Mouse (Mus musculus): ENCODE measurements around the gene Nt5dc3.

DNA sequence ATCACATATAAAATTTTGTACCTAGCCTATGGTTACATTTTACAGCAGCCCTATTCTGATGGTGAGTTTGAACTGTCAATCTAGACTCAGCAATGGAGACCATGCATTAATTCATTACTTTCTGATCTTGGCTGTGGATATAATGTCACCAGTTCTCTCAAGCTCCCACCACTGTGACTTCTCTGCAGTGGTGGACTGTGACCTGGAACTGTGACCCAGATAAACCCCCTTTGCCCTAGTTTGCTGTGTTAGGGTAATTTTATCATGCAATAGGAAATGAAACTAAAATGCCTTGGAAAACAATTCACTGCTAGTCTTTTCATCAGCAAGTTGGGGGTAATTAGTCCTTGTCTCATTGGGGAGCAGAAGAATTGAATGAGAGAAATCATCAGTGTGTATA lies 102.6 kb downstream of the Nt5dc3 start:
- no peak for TF ChIP-seq CTCF (IDR thresholded peaks at IDR 0.05; ENCODE audit: low read depth, low read length)
- TF ChIP-seq POLR2A (IDR thresholded peaks at IDR 0.05; ENCODE audit: borderline replicate concordance, low read depth, low read length): no peak

All from bone marrow macrophage, adult 2 months (primary cell).